Mouse (Mus musculus) CH12F3 (cell line): ENCODE measurements around the gene Hmg20b.

Source experiments
- in situ Hi-C: fragments of 300-500 bp; cut with MboI; formaldehyde crosslinking; loops from 2 replicates; pipeline ENCODE4 v1.14.3; 2020; ENCODE audit warnings: low sequenced_read_pairs

Hmg20b gene

GRCm38 (mm10) chr10:81379183-81379553 is 28.9 kb upstream of the Hmg20b start:
- in situ Hi-C loops, result no loop called here

GRCm38 (mm10) chr10:81378553-81379182 is 28.4 kb upstream of the Hmg20b start:
- in situ Hi-C loops, result no loop called here

- in situ Hi-C loops, result no loop called here
These were observed 27.7 kb upstream of the Hmg20b start, which contains the start of gene Fzr1 for GRCm38 (mm10) chr10:81377793-81378552. Gene Fzr1 (minus strand): TSS chr10:81378516.

- in situ Hi-C loops, result no loop called here
These were observed 27.0 kb upstream of the Hmg20b start for GRCm38 (mm10) chr10:81377362-81377664.

- in situ Hi-C loops, result no loop called here
These were observed 26.5 kb upstream of the Hmg20b start for GRCm38 (mm10) chr10:81376561-81377361.

- in situ Hi-C loops, result no loop called here
These were observed 25.0 kb upstream of the Hmg20b start for GRCm38 (mm10) chr10:81375322-81375721.

- in situ Hi-C loops, result no loop called here
These were observed 16.9 kb upstream of the Hmg20b start for GRCm38 (mm10) chr10:81367207-81367495.

- in situ Hi-C loops, result no loop called here
These were observed 16.4 kb upstream of the Hmg20b start for GRCm38 (mm10) chr10:81366477-81367206.

- in situ Hi-C loops, result no loop called here
These were observed 15.6 kb upstream of the Hmg20b start, which contains the start of gene 4930404N11Rik for GRCm38 (mm10) chr10:81365672-81366476. Gene 4930404N11Rik (minus strand): TSS chr10:81365816.

GRCm38 (mm10) chr10:81365073-81365472 is 14.8 kb upstream of the Hmg20b start:
- in situ Hi-C loops, result no loop called here

- in situ Hi-C loops, result no loop called here
These were observed 14.4 kb upstream of the Hmg20b start for GRCm38 (mm10) chr10:81364666-81365065.

- in situ Hi-C loops, result no loop called here
These were observed 13.4 kb upstream of the Hmg20b start for GRCm38 (mm10) chr10:81363436-81364346.

- in situ Hi-C loops, result no loop called here
These were observed 12.2 kb upstream of the Hmg20b start for GRCm38 (mm10) chr10:81362336-81362949.

- in situ Hi-C loops, result no loop called here
These were observed 10.4 kb upstream of the Hmg20b start for GRCm38 (mm10) chr10:81360721-81361120.

GRCm38 (mm10) chr10:81358841-81359240 is 8.6 kb upstream of the Hmg20b start:
- in situ Hi-C loops, result no loop called here

GRCm38 (mm10) chr10:81358209-81358608 is 7.9 kb upstream of the Hmg20b start:
- in situ Hi-C loops, result no loop called here

GRCm38 (mm10) chr10:81356991-81357844 is 6.9 kb upstream of the Hmg20b start, which contains the start of gene Mfsd12:
Gene Mfsd12 (plus strand): TSS chr10:81357491.
- in situ Hi-C loops, result no loop called here
